Mouse (Mus musculus): ENCODE measurements around the gene Rps11. TPM values are rescaled to one million over a fixed set of nuclear protein-coding genes. Genes with fewer than 3 reads are reported as not detected.

Rps11 gene
- polyA plus RNA-seq, 1 experiment = 310 TPM

DNA sequence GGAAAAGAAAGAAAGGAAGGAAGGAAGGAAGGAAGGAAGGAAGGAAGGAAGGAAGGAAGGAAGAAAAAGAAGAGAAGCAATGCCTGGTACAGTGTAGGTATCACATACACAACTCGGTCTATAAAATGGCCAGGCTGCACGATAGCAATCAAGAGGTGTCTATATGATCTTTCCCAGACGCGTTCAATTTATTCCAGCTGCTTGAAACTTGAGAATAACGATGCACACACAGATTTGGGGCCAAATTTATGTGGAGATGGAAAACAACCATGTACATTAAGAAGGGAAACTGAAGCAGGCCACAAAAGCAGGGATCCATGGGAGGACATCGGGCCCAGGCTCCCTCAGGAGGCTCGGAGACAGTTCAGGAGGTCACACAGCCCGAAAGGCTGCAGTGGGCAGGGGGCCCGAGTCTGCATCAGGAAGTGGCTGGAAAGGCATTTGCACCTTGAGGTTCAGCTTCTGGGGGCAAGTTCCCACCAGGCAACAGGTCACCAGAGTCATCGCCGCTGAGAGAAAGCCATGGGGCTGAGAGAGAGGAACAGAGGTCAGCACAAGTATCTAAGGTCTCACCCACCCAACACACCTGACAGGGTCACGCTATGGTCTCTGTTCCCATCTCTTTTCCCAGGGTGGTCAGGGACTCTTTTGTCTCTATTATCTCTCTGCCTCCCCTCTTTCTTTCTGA lies 31.3 kb downstream of the Rps11 start:
- DNase-seq = no peak
- H3K4me1 ChIP-seq (ENCODE audit: control insufficient read depth, insufficient read depth, low read length) = peaks cover 5% of the 10 kb centered on the region; the same call in 1 of the 2 replicates
- H3K4me3 ChIP-seq (ENCODE audit: insufficient read depth, low read depth, low read length) = no peak overlapping the region
- 54% methylated on average over 12 of the region's 12 CpGs for WGBS
- TF ChIP-seq POLR2A (IDR thresholded peaks at IDR 0.05; ENCODE audit: low read depth, low read length) (no peak), CTCF (conservative IDR thresholded peaks at IDR 0.05; ENCODE audit: insufficient read depth, insufficient read length, low read depth, low read length) (no peak)
- no peaks in the 10 kb centered on the region for H3K36me3 ChIP-seq (ENCODE audit: control insufficient read depth, insufficient read depth, low read length)
- no peaks in the 10 kb centered on the region for H3K27me3 ChIP-seq (replicated peaks; ENCODE audit: control insufficient read depth, insufficient read depth, low read length)
- H3K27ac ChIP-seq (ENCODE audit: insufficient read depth, low read depth, low read length) = no peak overlapping the region

DNA sequence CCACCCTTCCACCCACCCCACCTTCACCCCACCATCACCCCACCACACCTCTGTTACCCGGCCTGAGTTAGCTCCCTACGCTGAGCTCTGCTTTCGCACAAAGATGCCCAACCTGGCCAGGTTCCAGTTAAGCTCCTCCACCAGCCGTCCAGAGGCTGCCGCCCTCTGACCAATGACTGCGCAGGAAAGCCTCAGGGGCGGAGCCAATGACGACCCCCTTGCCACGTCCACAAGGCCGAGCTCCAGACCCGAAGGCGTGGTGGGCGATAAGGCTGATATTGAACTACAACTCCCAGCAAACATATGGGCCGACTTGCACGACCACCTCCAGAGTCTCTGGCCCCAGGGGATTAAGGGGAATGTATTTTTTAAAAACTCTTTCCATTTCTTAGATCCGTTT lies 32.2 kb downstream of the Rps11 start, which contains the start of gene Rcn3:
Gene Rcn3 (minus strand): TSS at position 174 of the 400 bp plus-strand sequence.
- Histone ChIP-seq H3K27me3 (replicated peaks; ENCODE audit: control insufficient read depth, insufficient read depth, low read length) (no peaks in the 10 kb centered on the region), H3K4me3 (ENCODE audit: insufficient read depth, low read depth, low read length) (peak within 1 kb of the TSS; percentile 49), H3K4me1 (ENCODE audit: control insufficient read depth, insufficient read depth, low read length) (no peaks in the 10 kb centered on the region), H3K27ac (ENCODE audit: insufficient read depth, low read depth, low read length) (no peak within 1 kb of the TSS), H3K36me3 (ENCODE audit: control insufficient read depth, insufficient read depth, low read length) (no peaks in the 10 kb centered on the region)
- TF ChIP-seq POLR2A (IDR thresholded peaks at IDR 0.05; ENCODE audit: low read depth, low read length) (no peak), CTCF (conservative IDR thresholded peaks at IDR 0.05; ENCODE audit: insufficient read depth, insufficient read length, low read depth, low read length) (no peak)
- 1% methylated on average over 16 of the region's 16 CpGs for WGBS
- DNase-seq = peak; percentile 77

GRCm38 (mm10) chr7:45091001-45091990 lies 32.9 kb downstream of the Rps11 start:
- Histone ChIP-seq H3K36me3 (ENCODE audit: control insufficient read depth, insufficient read depth, low read length) (no peaks in the 10 kb centered on the region), H3K27ac (ENCODE audit: insufficient read depth, low read depth, low read length) (no peak overlapping the region), H3K27me3 (replicated peaks; ENCODE audit: control insufficient read depth, insufficient read depth, low read length) (no peaks in the 10 kb centered on the region), H3K4me3 (ENCODE audit: insufficient read depth, low read depth, low read length) (peak overlapping the region; percentile 49), H3K4me1 (ENCODE audit: control insufficient read depth, insufficient read depth, low read length) (no peaks in the 10 kb centered on the region)
- TF ChIP-seq POLR2A (IDR thresholded peaks at IDR 0.05; ENCODE audit: low read depth, low read length) = no peak
- no peak for TF ChIP-seq CTCF (conservative IDR thresholded peaks at IDR 0.05; ENCODE audit: insufficient read depth, insufficient read length, low read depth, low read length)
- WGBS = 24% methylated on average over 35 of the region's 35 CpGs
- no peak for DNase-seq

DNA sequence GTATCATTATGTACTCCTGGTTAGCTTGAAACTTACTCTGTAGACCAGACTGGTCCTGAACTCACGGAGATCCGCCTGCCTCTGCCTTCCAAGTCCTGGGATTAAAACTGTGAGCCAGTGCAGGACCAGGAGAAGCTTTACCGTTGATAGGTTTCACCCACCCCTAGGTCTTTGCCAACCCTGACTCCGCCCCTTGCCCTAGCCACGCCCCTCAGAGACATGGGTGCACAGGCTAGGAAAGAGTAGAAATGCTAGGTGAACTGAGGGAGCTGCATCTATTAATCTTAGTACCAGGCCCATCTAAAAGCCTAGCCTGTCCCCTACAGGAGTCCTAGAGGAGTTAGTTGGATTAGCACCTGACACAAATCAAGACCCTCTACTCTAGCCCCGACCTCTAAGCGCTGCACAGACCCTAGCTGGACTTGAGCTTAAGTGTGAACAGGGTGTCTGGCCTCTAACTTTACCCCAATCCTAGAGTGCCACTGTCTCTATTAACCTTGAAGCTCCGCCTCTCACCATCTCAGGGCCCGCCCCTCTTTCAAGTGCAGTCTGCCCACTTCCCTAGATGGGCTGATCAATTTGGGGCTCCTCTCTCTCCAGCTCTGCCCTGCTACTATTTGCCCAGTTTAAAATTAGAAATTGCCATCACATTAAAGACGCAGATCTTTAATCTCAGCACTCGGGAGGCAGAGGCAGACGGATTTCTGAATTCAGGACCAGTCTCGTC lies 33.8 kb downstream of the Rps11 start:
- no peaks in the 10 kb centered on the region for H3K36me3 ChIP-seq (ENCODE audit: control insufficient read depth, insufficient read depth, low read length)
- H3K27me3 ChIP-seq (replicated peaks; ENCODE audit: control insufficient read depth, insufficient read depth, low read length) = no peaks in the 10 kb centered on the region
- DNase-seq = no peak
- H3K4me1 ChIP-seq (ENCODE audit: control insufficient read depth, insufficient read depth, low read length) = no peaks in the 10 kb centered on the region
- TF ChIP-seq POLR2A (IDR thresholded peaks at IDR 0.05; ENCODE audit: low read depth, low read length) (no peak), CTCF (conservative IDR thresholded peaks at IDR 0.05; ENCODE audit: insufficient read depth, insufficient read length, low read depth, low read length) (no peak)
- WGBS = 82% methylated on average over 13 of the region's 13 CpGs
- no peak overlapping the region for H3K27ac ChIP-seq (ENCODE audit: insufficient read depth, low read depth, low read length)
- no peak overlapping the region for H3K4me3 ChIP-seq (ENCODE audit: insufficient read depth, low read depth, low read length)

DNA sequence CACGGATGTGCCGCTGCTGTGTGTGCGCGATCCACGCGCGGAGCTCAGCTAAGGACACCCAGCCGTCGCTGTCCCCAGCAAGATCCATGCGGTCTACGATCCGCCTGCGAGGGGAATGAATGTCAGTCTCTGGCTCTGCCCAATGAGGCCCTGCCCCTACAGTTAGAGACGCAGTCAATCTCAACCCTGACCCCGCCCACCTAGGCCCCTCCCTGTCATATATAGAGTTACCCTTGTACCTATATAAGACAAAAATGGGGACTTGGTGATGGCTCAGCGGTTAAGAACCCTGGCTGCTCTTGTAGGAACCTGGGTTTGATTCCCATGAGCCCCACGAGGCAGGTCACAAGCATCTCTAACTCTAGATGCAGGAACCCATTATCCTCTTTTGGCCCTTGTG lies 35.6 kb downstream of the Rps11 start:
- Histone ChIP-seq H3K27me3 (replicated peaks; ENCODE audit: control insufficient read depth, insufficient read depth, low read length) (no peaks in the 10 kb centered on the region), H3K4me1 (ENCODE audit: control insufficient read depth, insufficient read depth, low read length) (no peaks in the 10 kb centered on the region), H3K27ac (ENCODE audit: insufficient read depth, low read depth, low read length) (no peak overlapping the region), H3K36me3 (ENCODE audit: control insufficient read depth, insufficient read depth, low read length) (no peaks in the 10 kb centered on the region), H3K4me3 (ENCODE audit: insufficient read depth, low read depth, low read length) (no peak overlapping the region)
- DNase-seq = no peak
- 95% methylated on average over 17 of the region's 17 CpGs for WGBS
- TF ChIP-seq CTCF (conservative IDR thresholded peaks at IDR 0.05; ENCODE audit: insufficient read depth, insufficient read length, low read depth, low read length) (no peak), POLR2A (IDR thresholded peaks at IDR 0.05; ENCODE audit: low read depth, low read length) (no peak)

- Histone ChIP-seq H3K4me1 (ENCODE audit: control insufficient read depth, insufficient read depth, low read length) (no peaks in the 10 kb centered on the region; the same call in 1 of the 2 replicates), H3K27ac (ENCODE audit: insufficient read depth, low read depth, low read length) (no peak overlapping the region), H3K36me3 (ENCODE audit: control insufficient read depth, insufficient read depth, low read length) (no peaks in the 10 kb centered on the region), H3K27me3 (replicated peaks; ENCODE audit: control insufficient read depth, insufficient read depth, low read length) (no peaks in the 10 kb centered on the region), H3K4me3 (ENCODE audit: insufficient read depth, low read depth, low read length) (no peak overlapping the region)
- no peak for DNase-seq
- TF ChIP-seq POLR2A (IDR thresholded peaks at IDR 0.05; ENCODE audit: low read depth, low read length) = no peak
- peak; percentile 22; the same call in 1 of the 2 replicates for TF ChIP-seq CTCF (conservative IDR thresholded peaks at IDR 0.05; ENCODE audit: insufficient read depth, insufficient read length, low read depth, low read length)
- 80% methylated on average over 4 of the region's 4 CpGs for WGBS
Observed at GRCm38 (mm10) chr7:45086084-45086483, 38.2 kb downstream of the Rps11 start.

Measured in kidney, adult 2 months (tissue).